Mouse (Mus musculus) NIH3T3 (cell line): Measurements from ENCODE around the gene Plekha8.
A peak's percentile ranks its signal among the peaks of the same experiment; 100 is the strongest.

Source experiments
- DNase-seq: peaks from one replicate; pipeline ENCODE4 v3.0.0-alpha.2; 2012; ENCODE audit warnings: low read depth

Plekha8 gene

GRCm38 (mm10) chr6:54655471-54656095, 60.7 kb downstream of the Plekha8 start:
- DNase-seq, result peak; percentile 87

- no peak for DNase-seq
Measured at GRCm38 (mm10) chr6:54657861-54658260, 63.0 kb downstream of the Plekha8 start.

GRCm38 (mm10) chr6:54669868-54670267, 75.0 kb downstream of the Plekha8 start:
- no peak for DNase-seq

- DNase-seq, result no peak
Measured at GRCm38 (mm10) chr6:54672901-54673300, 78.0 kb downstream of the Plekha8 start.

- DNase-seq, result no peak
Measured at GRCm38 (mm10) chr6:54679686-54680085, 84.8 kb downstream of the Plekha8 start.

GRCm38 (mm10) chr6:54680891-54681745, 86.2 kb downstream of the Plekha8 start, which contains the start of gene Mturn:
Gene Mturn (plus strand): TSS chr6:54681624.
- peak; percentile 98 for DNase-seq

- peak; percentile 52 for DNase-seq
Measured at GRCm38 (mm10) chr6:54681746-54682428, 87.0 kb downstream of the Plekha8 start.

- DNase-seq, result no peak
Measured at GRCm38 (mm10) chr6:54684085-54684484, 89.2 kb downstream of the Plekha8 start.

- no peak for DNase-seq
Measured at GRCm38 (mm10) chr6:54685103-54685502, 90.2 kb downstream of the Plekha8 start.

GRCm38 (mm10) chr6:54685716-54686395, 90.9 kb downstream of the Plekha8 start:
- DNase-seq, result no peak

GRCm38 (mm10) chr6:54686946-54687737, 92.2 kb downstream of the Plekha8 start:
- DNase-seq, result no peak

GRCm38 (mm10) chr6:54688467-54689323, 93.8 kb downstream of the Plekha8 start:
- DNase-seq, result no peak

GRCm38 (mm10) chr6:54689686-54690085, 94.8 kb downstream of the Plekha8 start:
- DNase-seq, result peak; percentile 51

- no peak for DNase-seq
Measured at GRCm38 (mm10) chr6:54690838-54691237, 95.9 kb downstream of the Plekha8 start.

GRCm38 (mm10) chr6:54691368-54692116, 96.6 kb downstream of the Plekha8 start:
- DNase-seq, result no peak

- no peak for DNase-seq
Measured at GRCm38 (mm10) chr6:54692201-54692600, 97.3 kb downstream of the Plekha8 start.

GRCm38 (mm10) chr6:54693286-54693685, 98.4 kb downstream of the Plekha8 start:
- no peak for DNase-seq
